Mouse (Mus musculus) stomach, embryonic 16.5 days (tissue): ENCODE results near the gene Cdk2ap2. TPM values are rescaled to one million over a fixed set of nuclear protein-coding genes. Genes with fewer than 3 reads are reported as not detected.
A peak's percentile ranks its signal among the peaks of the same experiment; 100 is the strongest.
"Not testable (repeated sequence)": the region's sequence is repeated elsewhere in the genome, so short reads cannot be mapped to it uniquely, and the experiment has no call there.

Experiments
- ATAC-seq: fragments of 200-750 bp; cut with Nextera tagmentation; 2 replicates; pipeline ENCODE4 v1.8.0; 2017; ENCODE audit warnings: moderate number of reproducible peaks, moderate TSS enrichment; ENCODE audit not compliant: insufficient read depth, low FRiP score
- H3K27ac ChIP-seq: fragments of 300-500 bp; sonication (generic); 2 replicates; pipeline ENCODE4 v1.5.1; 2014; ENCODE audit warnings: low read length
- H3K27me3 ChIP-seq: fragments of 300-500 bp; sonication (generic); 2 replicates; pipeline ENCODE4 v1.6.1; 2014; ENCODE audit warnings: low read length, control low read depth, mixed read lengths; ENCODE audit not compliant: control insufficient read depth, insufficient read depth
- H3K36me3 ChIP-seq: fragments of 300-500 bp; sonication (generic); 2 replicates; pipeline ENCODE4 v1.6.1; 2014; ENCODE audit warnings: low read length; ENCODE audit not compliant: control insufficient read depth, insufficient read depth
- H3K4me1 ChIP-seq: fragments of 300-500 bp; sonication (generic); 2 replicates; pipeline ENCODE4 v1.6.1; 2014; ENCODE audit warnings: low read length, control low read depth, mixed read lengths; ENCODE audit not compliant: control insufficient read depth, insufficient read depth
- H3K4me2 ChIP-seq: fragments of 300-500 bp; sonication (generic); 2 replicates; pipeline ENCODE4 v1.6.1; 2014; ENCODE audit warnings: low read depth, low read length, mixed read lengths
- H3K4me3 ChIP-seq: fragments of 300-500 bp; sonication (generic); replicated peaks from 2 replicates; pipeline ENCODE4 v1.5.1; 2014; ENCODE audit warnings: mild to moderate bottlenecking, low read length
- H3K9ac ChIP-seq: fragments of 300-500 bp; sonication (generic); 2 replicates; pipeline ENCODE4 v1.6.1; 2014; ENCODE audit warnings: low read length
- H3K9me3 ChIP-seq: fragments of 300-500 bp; sonication (generic); replicated peaks from 2 replicates; pipeline ENCODE4 v1.6.1; 2016; ENCODE audit warnings: low read length, control low read depth; ENCODE audit not compliant: control insufficient read depth
- WGBS: fragments of 180-500 bp; shearing (Covaris S2); extraction: QIAGEN DNeasy Blood & Tissue Kit; methylation state at CpG from one replicate; pipeline ENCODE4 v1.1.7; 2014; 5-methylcytosine and 5-hydroxymethylcytosine counted together
- polyA plus RNA-seq: library from polyadenylated mRNA; unstranded; fragments of >200 nt; fragmentation: Nextera tagmentation; extraction: Ambion mirVana; gene quantifications from 2 replicates; pipeline ENCODE4 v1.2.1, GENCODE M21; 2015

Cdk2ap2 gene
- polyA plus RNA-seq, 1 experiment from 2014 or later = 115 TPM

- H3K27me3 ChIP-seq = no peaks in the 10 kb centered on the region
- no peaks in the 10 kb centered on the region for H3K36me3 ChIP-seq
- 0 out of 2 replicates have a peak, but pooled peaks cover 4% of the 10 kb centered on the region for H3K4me1 ChIP-seq
- H3K27ac ChIP-seq = no peak overlapping the region; the same call in 1 of the 2 replicates
- H3K9ac ChIP-seq = no peak overlapping the region
- H3K9me3 ChIP-seq = no peaks in the 10 kb centered on the region
- no peak overlapping the region for H3K4me2 ChIP-seq
- no peak overlapping the region for H3K4me3 ChIP-seq
- no peak for ATAC-seq
- 52% methylated on average over 15 of the region's 15 CpGs for WGBS
Measured at GRCm38 (mm10) chr19:4055947-4056693, 40.9 kb upstream of the Cdk2ap2 start.

GRCm38 (mm10) chr19:4056727-4057126, 40.3 kb upstream of the Cdk2ap2 start:
- no peak overlapping the region for H3K9ac ChIP-seq

GRCm38 (mm10) chr19:4057389-4057788, 39.6 kb upstream of the Cdk2ap2 start:
- 83% methylated on average over 13 of the region's 13 CpGs for WGBS
- no peak overlapping the region for H3K27ac ChIP-seq
- H3K9me3 ChIP-seq = no peaks in the 10 kb centered on the region
- no peak overlapping the region for H3K4me2 ChIP-seq
- H3K27me3 ChIP-seq = no peaks in the 10 kb centered on the region
- H3K9ac ChIP-seq = no peak overlapping the region
- H3K4me1 ChIP-seq = 0 out of 2 replicates have a peak, but pooled peaks cover 4% of the 10 kb centered on the region
- no peaks in the 10 kb centered on the region for H3K36me3 ChIP-seq
- no peak overlapping the region for H3K4me3 ChIP-seq
- ATAC-seq = no peak

More at GRCm38 (mm10) chr19:4056727-4057126, 40.3 kb upstream of the Cdk2ap2 start:
- no peak overlapping the region for H3K4me3 ChIP-seq
- H3K4me1 ChIP-seq = 0 out of 2 replicates have a peak, but pooled peaks cover 4% of the 10 kb centered on the region
- H3K27ac ChIP-seq = no peak overlapping the region
- H3K27me3 ChIP-seq = no peaks in the 10 kb centered on the region
- ATAC-seq = no peak
- no peak overlapping the region for H3K4me2 ChIP-seq
- WGBS = 57% methylated on average over 4 of the region's 4 CpGs
- H3K36me3 ChIP-seq = no peaks in the 10 kb centered on the region
- H3K9me3 ChIP-seq = no peaks in the 10 kb centered on the region

GRCm38 (mm10) chr19:4057962-4058361, 39.0 kb upstream of the Cdk2ap2 start:
- no peaks in the 10 kb centered on the region for H3K9me3 ChIP-seq
- no peak overlapping the region for H3K4me2 ChIP-seq
- ATAC-seq = no peak
- no peak overlapping the region for H3K4me3 ChIP-seq
- H3K4me1 ChIP-seq = 0 out of 2 replicates have a peak, but pooled peaks cover 4% of the 10 kb centered on the region
- H3K9ac ChIP-seq = no peak overlapping the region
- H3K27me3 ChIP-seq = no peaks in the 10 kb centered on the region
- H3K27ac ChIP-seq = no peak overlapping the region
- 89% methylated on average over 7 of the region's 7 CpGs for WGBS
- H3K36me3 ChIP-seq = no peaks in the 10 kb centered on the region

GRCm38 (mm10) chr19:4058581-4058980, 38.4 kb upstream of the Cdk2ap2 start:
- Histone ChIP-seq H3K4me3 (no peak overlapping the region), H3K9ac (no peak overlapping the region), H3K4me2 (no peak overlapping the region), H3K36me3 (no peaks in the 10 kb centered on the region), H3K9me3 (no peaks in the 10 kb centered on the region), H3K27me3 (no peaks in the 10 kb centered on the region), H3K27ac (no peak overlapping the region), H3K4me1 (0 out of 2 replicates have a peak, but pooled peaks cover 4% of the 10 kb centered on the region)
- ATAC-seq = no peak
- WGBS = 87% methylated on average over 5 of the region's 5 CpGs

DNA sequence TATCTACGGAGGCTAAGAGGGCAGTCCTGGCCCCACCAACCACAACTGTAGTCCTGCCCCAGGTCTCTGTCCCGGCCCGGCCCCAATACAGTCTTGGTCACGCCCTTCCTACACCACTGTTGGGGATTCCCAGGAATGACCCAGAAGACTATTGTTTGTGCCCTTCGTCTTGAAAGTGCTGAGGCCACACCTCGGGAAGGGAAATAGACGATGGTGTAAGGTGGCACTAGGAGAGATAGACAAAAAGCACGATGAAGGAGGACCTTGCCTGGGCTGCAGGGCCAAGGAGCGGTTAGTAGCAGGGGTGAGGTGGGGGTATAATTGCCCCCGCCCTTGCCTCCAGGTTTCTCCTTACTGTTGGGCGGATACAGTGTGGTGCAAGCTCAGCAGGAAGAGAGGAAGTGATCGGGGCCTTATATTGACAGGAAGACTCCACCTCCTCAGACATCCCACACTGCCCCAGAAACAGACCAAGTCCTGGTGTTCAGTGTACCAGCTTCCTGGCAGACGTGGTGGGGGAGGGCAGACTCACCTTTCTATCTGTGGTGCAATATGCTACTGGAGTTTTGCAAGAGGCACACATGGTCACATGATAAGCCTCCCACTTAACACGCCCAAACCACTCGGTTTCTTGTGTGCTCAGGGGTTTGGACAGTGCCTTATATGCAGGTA, 37.8 kb upstream of the Cdk2ap2 start, which contains the start of gene Gstp3:
Gene Gstp3 (minus strand): TSS at position 501 of the 672 bp plus-strand sequence.
- 0 out of 2 replicates have a peak, but pooled peaks cover 4% of the 10 kb centered on the region for H3K4me1 ChIP-seq
- peak within 1 kb of the TSS; percentile 33; the same call in 1 of the 2 replicates for H3K27ac ChIP-seq
- no peaks in the 10 kb centered on the region for H3K27me3 ChIP-seq
- H3K4me3 ChIP-seq = no peak within 1 kb of the TSS
- no peak within 1 kb of the TSS for H3K9ac ChIP-seq
- no peak within 1 kb of the TSS for H3K4me2 ChIP-seq
- peak; percentile 72 for ATAC-seq
- WGBS = 62% methylated on average over 15 of the region's 15 CpGs
- no peaks in the 10 kb centered on the region for H3K36me3 ChIP-seq
- no peaks in the 10 kb centered on the region for H3K9me3 ChIP-seq

DNA sequence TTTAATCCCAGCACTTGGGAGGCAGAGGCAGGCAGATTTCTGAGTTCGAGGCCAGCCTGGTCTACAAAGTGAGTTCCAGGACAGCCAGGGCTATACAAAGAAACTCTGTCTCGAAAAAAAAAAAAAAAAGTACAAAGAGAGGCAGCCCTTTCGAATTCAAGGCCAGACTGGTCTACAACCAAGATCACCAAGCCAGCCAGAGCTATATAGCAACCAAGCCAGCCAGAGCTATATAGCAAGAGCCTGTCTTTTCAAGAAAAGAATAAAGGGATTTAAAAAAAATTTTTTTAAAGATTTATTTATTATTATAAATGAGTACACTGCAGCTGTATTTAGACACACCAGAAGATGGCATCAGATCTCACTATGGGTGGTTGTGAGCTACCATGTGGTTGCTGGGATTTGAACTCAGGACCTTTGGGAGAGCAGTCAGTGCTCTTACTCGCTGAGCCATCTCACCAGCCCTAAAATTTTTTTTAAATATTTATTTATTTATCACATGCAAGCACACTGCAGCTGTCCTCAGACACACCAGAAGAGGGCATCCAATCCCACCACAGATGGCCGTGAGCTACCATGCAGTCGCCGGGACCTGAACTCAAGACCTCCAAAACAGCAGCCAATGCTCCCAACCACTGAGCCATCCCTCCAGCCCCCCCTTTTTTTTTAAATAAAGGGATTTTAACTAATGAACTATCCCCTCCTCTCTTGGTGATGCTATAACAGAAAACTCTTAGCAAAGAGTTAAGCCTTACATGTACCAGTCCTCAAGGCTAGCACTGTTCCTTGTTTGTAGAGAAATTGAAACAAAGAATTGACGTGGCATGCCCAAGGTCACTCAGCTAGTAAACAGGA, 36.7 kb upstream of the Cdk2ap2 start:
- H3K9me3 ChIP-seq, H3K9ac ChIP-seq, H3K36me3 ChIP-seq, H3K27ac ChIP-seq, H3K27me3 ChIP-seq, ATAC-seq, H3K4me1 ChIP-seq, H3K4me3 ChIP-seq, H3K4me2 ChIP-seq: not testable (repeated sequence)
- 85% methylated on average over 8 of the region's 8 CpGs for WGBS

GRCm38 (mm10) chr19:4060899-4061465, 36.0 kb upstream of the Cdk2ap2 start:
- H3K36me3 ChIP-seq = no peaks in the 10 kb centered on the region
- H3K4me3 ChIP-seq = no peak overlapping the region
- H3K4me2 ChIP-seq = no peak overlapping the region
- WGBS = 90% methylated on average over 5 of the region's 6 CpGs
- H3K27me3 ChIP-seq = no peaks in the 10 kb centered on the region
- H3K27ac ChIP-seq = no peak overlapping the region
- no peaks in the 10 kb centered on the region for H3K9me3 ChIP-seq
- H3K9ac ChIP-seq = no peak overlapping the region
- H3K4me1 ChIP-seq = no peaks in the 10 kb centered on the region
- ATAC-seq = no peak
